ENCODE assay signal across 16 mouse cellular contexts in genomic region chr4:102620179-102620910, GRCm38 (mm10).
DNase-seq lines count a peak whose midpoint lies in the region; ATAC-seq and TF ChIP-seq lines count a peak whose summit lies in the region.
"Had no signal": no experiment of that assay in that cellular context is flagged by ENCODE, and none has a peak within 500 bp of the region (broad histone marks: within the 10 kb centered on the region; RNA-seq: fewer than 3 reads in every experiment).

No protein-coding gene starts in this region.

- no peaks in the 10 kb centered on the region; the same call in 1 of the 2 replicates for H3K4me1 ChIP-seq in hindbrain, postnatal 0 days (ENCODE audit: insufficient read depth, low read length)
- peaks cover 3% of the 10 kb centered on the region for H3K4me1 ChIP-seq in hindbrain, embryonic 10.5 days (replicated peaks)
- H3K4me1 ChIP-seq: embryonic facial prominence, embryonic 15.5 days had no signal

- TF ChIP-seq CTCF in hindbrain, postnatal 0 days (IDR thresholded peaks at IDR 0.05; ENCODE audit: low read depth) = no peak
- no peak for TF ChIP-seq CTCF in brain, embryonic 14.5 days (IDR thresholded peaks at IDR 0.05; ENCODE audit: borderline replicate concordance, extremely low read depth, insufficient read depth, insufficient read length)

- H3K4me2 ChIP-seq in hindbrain, postnatal 0 days (ENCODE audit: low read depth, low read length) = no peak overlapping the region
- H3K4me2 ChIP-seq: embryonic facial prominence, embryonic 15.5 days; limb, embryonic 13.5 days had no signal

- H3K27me3 ChIP-seq in hindbrain, postnatal 0 days (ENCODE audit: insufficient read depth, low read length) = no peaks in the 10 kb centered on the region
- H3K27me3 ChIP-seq in hindbrain, embryonic 10.5 days (ENCODE audit: insufficient read depth, poor library complexity, severe bottlenecking) = no peaks in the 10 kb centered on the region
- H3K27me3 ChIP-seq: embryonic facial prominence, embryonic 15.5 days; limb, embryonic 13.5 days had no signal

- no peak overlapping the region for H3K9ac ChIP-seq in hindbrain, postnatal 0 days (replicated peaks; ENCODE audit: low read length)
- H3K9ac ChIP-seq: embryonic facial prominence, embryonic 15.5 days; limb, embryonic 13.5 days had no signal

- H3K36me3 ChIP-seq in hindbrain, postnatal 0 days (ENCODE audit: insufficient read depth, low read length) = no peaks in the 10 kb centered on the region
- H3K36me3 ChIP-seq in hindbrain, embryonic 10.5 days = no peaks in the 10 kb centered on the region
- H3K36me3 ChIP-seq: embryonic facial prominence, embryonic 15.5 days; limb, embryonic 13.5 days had no signal

- H3K9me3 ChIP-seq in hindbrain, postnatal 0 days (ENCODE audit: low read length) = no peaks in the 10 kb centered on the region
- H3K9me3 ChIP-seq in hindbrain, embryonic 10.5 days = no peaks in the 10 kb centered on the region
- H3K9me3 ChIP-seq: embryonic facial prominence, embryonic 15.5 days; limb, embryonic 13.5 days had no signal

- no peak overlapping the region for H3K4me3 ChIP-seq in hindbrain, postnatal 0 days (ENCODE audit: low read length)
- H3K4me3 ChIP-seq in hindbrain, embryonic 10.5 days = no peak overlapping the region
- H3K4me3 ChIP-seq: embryonic facial prominence, embryonic 15.5 days; limb, embryonic 13.5 days had no signal

- TF ChIP-seq POLR2A in brain, embryonic 14.5 days (IDR thresholded peaks at IDR 0.05; ENCODE audit: borderline replicate concordance, extremely low read depth, insufficient read depth, insufficient read length, poor library complexity, severe bottlenecking) = no peak

- no peak overlapping the region for H3K27ac ChIP-seq in hindbrain, postnatal 0 days
- H3K27ac ChIP-seq in hindbrain, embryonic 10.5 days = no peak overlapping the region
- H3K27ac ChIP-seq: embryonic facial prominence, embryonic 15.5 days; limb, embryonic 13.5 days had no signal

- DNase-seq in embryo, embryonic 11 days = peak; percentile 11
- DNase-seq in embryo, embryonic 10.5 days (ENCODE audit: low spot score) = no peak
- peak; percentile 68 for DNase-seq in hindbrain, postnatal 0 days (ENCODE audit: low spot score)
- DNase-seq in hindbrain, embryonic 10.5 days (ENCODE audit: low spot score) = no peak
- DNase-seq in A20 (ENCODE audit: low read depth, low spot score) = peak; percentile 21
- peak; percentile 89 for DNase-seq in brain, embryonic 14.5 days (ENCODE audit: low read depth)
- no peak for DNase-seq in kidney, adult 18-20 months
- no peak for DNase-seq in thymus, postnatal 0 days (ENCODE audit: low spot score)
- DNase-seq: adrenal gland, postnatal 25 days; kidney, postnatal 4 days; layer of hippocampus, postnatal 36 days; lung, postnatal 4 days; right cerebral cortex, postnatal 14 days had no signal

- ATAC-seq in hindbrain, postnatal 0 days = peak; percentile 84
- ATAC-seq: intestine, postnatal 0 days had no signal

- WGBS in hindbrain, postnatal 0 days = 50% methylated on average over 3 of the region's 5 CpGs
- 62% methylated on average over 5 of the region's 5 CpGs for WGBS in hindbrain, embryonic 10.5 days

Comparison
In these comparisons a context has a peak if more than half of its experiments do, and no peak if none do; other contexts are left out.
1. DNase-seq: peak in embryo, embryonic 11 days (single experiment), hindbrain, postnatal 0 days (single experiment), A20 (single experiment) and brain, embryonic 14.5 days (single experiment); none in embryo, embryonic 10.5 days (single experiment), hindbrain, embryonic 10.5 days (single experiment), kidney, adult 18-20 months (single experiment) and thymus, postnatal 0 days (single experiment).